Mouse (Mus musculus): ENCODE data around the gene Srgap3. TPM values are rescaled to one million over a fixed set of nuclear protein-coding genes. Genes with fewer than 3 reads are reported as not detected.

The Srgap3 gene
- 2.3 and 3.5 TPM in 2 replicates for polyA plus RNA-seq (2014; fragmentation: Nextera tagmentation; extraction: Ambion mirVana)

GRCm38 (mm10) chr6:112946895-112947436 lies at the start of gene Srgap3:
TSS of gene Srgap3 (minus strand) at chr6:112947266.
- no peaks in the 10 kb centered on the region for H3K27me3 ChIP-seq (replicated peaks; ENCODE audit: control insufficient read depth, insufficient read depth, low read length)
- H3K4me3 ChIP-seq (ENCODE audit: low read depth, low read length) = peak within 1 kb of the TSS; percentile 65
- ATAC-seq (replicated peaks; ENCODE audit: low FRiP score) (peak; percentile 90), DNase-seq (ENCODE audit: low spot score) (peak; percentile 78)
- H3K9ac ChIP-seq (ENCODE audit: low read depth, low read length) = peak within 1 kb of the TSS; percentile 59; the same call in 1 of the 2 replicates
- H3K9me3 ChIP-seq (ENCODE audit: control insufficient read depth, low read length) = no peaks in the 10 kb centered on the region
- peak within 1 kb of the TSS; percentile 94 for H3K4me2 ChIP-seq
- H3K36me3 ChIP-seq (ENCODE audit: control insufficient read depth, insufficient read depth, low read length) = no peaks in the 10 kb centered on the region
- peak within 1 kb of the TSS; percentile 52; the same call in 1 of the 2 replicates for H3K27ac ChIP-seq (ENCODE audit: low read depth, low read length)
- under 1% methylated on average over 31 of the region's 31 CpGs for WGBS
- H3K4me1 ChIP-seq (replicated peaks; ENCODE audit: control insufficient read depth, insufficient read depth, low read length) = peaks cover 14% of the 10 kb centered on the region

GRCm38 (mm10) chr6:112995708-112996107 lies 48.6 kb upstream of the Srgap3 start:
- Histone ChIP-seq H3K27me3 (replicated peaks; ENCODE audit: control insufficient read depth, insufficient read depth, low read length) (no peaks in the 10 kb centered on the region), H3K36me3 (ENCODE audit: control insufficient read depth, insufficient read depth, low read length) (no peaks in the 10 kb centered on the region), H3K4me2 (no peak overlapping the region), H3K4me1 (replicated peaks; ENCODE audit: control insufficient read depth, insufficient read depth, low read length) (no peaks in the 10 kb centered on the region), H3K27ac (ENCODE audit: low read depth, low read length) (no peak overlapping the region), H3K9ac (ENCODE audit: low read depth, low read length) (no peak overlapping the region), H3K9me3 (ENCODE audit: control insufficient read depth, low read length) (no peaks in the 10 kb centered on the region), H3K4me3 (ENCODE audit: low read depth, low read length) (no peak overlapping the region)
- no peak for ATAC-seq (replicated peaks; ENCODE audit: low FRiP score)
- no peak for DNase-seq (ENCODE audit: low spot score)
- 21% methylated on average over 1 of the region's 1 CpGs for WGBS

- H3K27me3 ChIP-seq (replicated peaks; ENCODE audit: control insufficient read depth, insufficient read depth, low read length) = no peaks in the 10 kb centered on the region
- H3K36me3 ChIP-seq (ENCODE audit: control insufficient read depth, insufficient read depth, low read length) = no peaks in the 10 kb centered on the region
- 70% methylated on average over 1 of the region's 1 CpGs for WGBS
- no peaks in the 10 kb centered on the region for H3K4me1 ChIP-seq (replicated peaks; ENCODE audit: control insufficient read depth, insufficient read depth, low read length)
- H3K4me2 ChIP-seq = no peak overlapping the region
- ATAC-seq (replicated peaks; ENCODE audit: low FRiP score) (no peak), DNase-seq (ENCODE audit: low spot score) (no peak)
- no peak overlapping the region for H3K9ac ChIP-seq (ENCODE audit: low read depth, low read length)
- H3K4me3 ChIP-seq (ENCODE audit: low read depth, low read length) = no peak overlapping the region
- no peaks in the 10 kb centered on the region for H3K9me3 ChIP-seq (ENCODE audit: control insufficient read depth, low read length)
- H3K27ac ChIP-seq (ENCODE audit: low read depth, low read length) = no peak overlapping the region
Observed at GRCm38 (mm10) chr6:112990119-112990518, 43.1 kb upstream of the Srgap3 start.

- ATAC-seq (replicated peaks; ENCODE audit: low FRiP score) (no peak), DNase-seq (ENCODE audit: low spot score) (no peak)
- no peaks in the 10 kb centered on the region for H3K4me1 ChIP-seq (replicated peaks; ENCODE audit: control insufficient read depth, insufficient read depth, low read length)
- H3K4me3 ChIP-seq (ENCODE audit: low read depth, low read length) = no peak overlapping the region
- no peak overlapping the region for H3K9ac ChIP-seq (ENCODE audit: low read depth, low read length)
- H3K9me3 ChIP-seq (ENCODE audit: control insufficient read depth, low read length) = no peaks in the 10 kb centered on the region
- no peaks in the 10 kb centered on the region for H3K36me3 ChIP-seq (ENCODE audit: control insufficient read depth, insufficient read depth, low read length)
- 59% methylated on average over 9 of the region's 9 CpGs for WGBS
- no peak overlapping the region for H3K4me2 ChIP-seq
- no peak overlapping the region for H3K27ac ChIP-seq (ENCODE audit: low read depth, low read length)
- H3K27me3 ChIP-seq (replicated peaks; ENCODE audit: control insufficient read depth, insufficient read depth, low read length) = no peaks in the 10 kb centered on the region
Observed at GRCm38 (mm10) chr6:112985362-112986314, 38.6 kb upstream of the Srgap3 start.

GRCm38 (mm10) chr6:112982241-112982640 lies 35.2 kb upstream of the Srgap3 start:
- Histone ChIP-seq H3K4me1 (replicated peaks; ENCODE audit: control insufficient read depth, insufficient read depth, low read length) (no peaks in the 10 kb centered on the region; the same call in 1 of the 2 replicates), H3K4me2 (no peak overlapping the region), H3K27me3 (replicated peaks; ENCODE audit: control insufficient read depth, insufficient read depth, low read length) (no peaks in the 10 kb centered on the region), H3K4me3 (ENCODE audit: low read depth, low read length) (no peak overlapping the region), H3K36me3 (ENCODE audit: control insufficient read depth, insufficient read depth, low read length) (no peaks in the 10 kb centered on the region), H3K9ac (ENCODE audit: low read depth, low read length) (no peak overlapping the region), H3K9me3 (ENCODE audit: control insufficient read depth, low read length) (no peaks in the 10 kb centered on the region), H3K27ac (ENCODE audit: low read depth, low read length) (no peak overlapping the region)
- DNase-seq (ENCODE audit: low spot score) (no peak), ATAC-seq (replicated peaks; ENCODE audit: low FRiP score) (no peak)
- 54% methylated on average over 7 of the region's 7 CpGs for WGBS

- Histone ChIP-seq H3K4me1 (replicated peaks; ENCODE audit: control insufficient read depth, insufficient read depth, low read length) (no peaks in the 10 kb centered on the region; the same call in 1 of the 2 replicates), H3K36me3 (ENCODE audit: control insufficient read depth, insufficient read depth, low read length) (no peaks in the 10 kb centered on the region), H3K4me3 (ENCODE audit: low read depth, low read length) (no peak overlapping the region), H3K27me3 (replicated peaks; ENCODE audit: control insufficient read depth, insufficient read depth, low read length) (no peaks in the 10 kb centered on the region), H3K9ac (ENCODE audit: low read depth, low read length) (no peak overlapping the region), H3K27ac (ENCODE audit: low read depth, low read length) (no peak overlapping the region), H3K4me2 (no peak overlapping the region), H3K9me3 (ENCODE audit: control insufficient read depth, low read length) (no peaks in the 10 kb centered on the region)
- DNase-seq (ENCODE audit: low spot score) = no peak
- WGBS = 82% methylated on average over 3 of the region's 3 CpGs
- ATAC-seq (replicated peaks; ENCODE audit: low FRiP score) = no peak
Observed at GRCm38 (mm10) chr6:112978947-112979346, 31.9 kb upstream of the Srgap3 start.

GRCm38 (mm10) chr6:112977246-112977645 lies 30.2 kb upstream of the Srgap3 start:
- Histone ChIP-seq H3K4me2 (no peak overlapping the region), H3K9me3 (ENCODE audit: control insufficient read depth, low read length) (no peaks in the 10 kb centered on the region), H3K4me1 (replicated peaks; ENCODE audit: control insufficient read depth, insufficient read depth, low read length) (peaks cover 4% of the 10 kb centered on the region), H3K27ac (ENCODE audit: low read depth, low read length) (no peak overlapping the region), H3K4me3 (ENCODE audit: low read depth, low read length) (no peak overlapping the region), H3K9ac (ENCODE audit: low read depth, low read length) (no peak overlapping the region), H3K36me3 (ENCODE audit: control insufficient read depth, insufficient read depth, low read length) (no peaks in the 10 kb centered on the region), H3K27me3 (replicated peaks; ENCODE audit: control insufficient read depth, insufficient read depth, low read length) (no peaks in the 10 kb centered on the region)
- 82% methylated on average over 4 of the region's 4 CpGs for WGBS
- no peak for DNase-seq (ENCODE audit: low spot score)
- ATAC-seq (replicated peaks; ENCODE audit: low FRiP score) = no peak

- no peaks in the 10 kb centered on the region for H3K36me3 ChIP-seq (ENCODE audit: control insufficient read depth, insufficient read depth, low read length)
- H3K4me3 ChIP-seq (ENCODE audit: low read depth, low read length) = no peak overlapping the region
- no peak overlapping the region for H3K27ac ChIP-seq (ENCODE audit: low read depth, low read length)
- no peaks in the 10 kb centered on the region for H3K9me3 ChIP-seq (ENCODE audit: control insufficient read depth, low read length)
- no peaks in the 10 kb centered on the region for H3K27me3 ChIP-seq (replicated peaks; ENCODE audit: control insufficient read depth, insufficient read depth, low read length)
- peaks cover 6% of the 10 kb centered on the region for H3K4me1 ChIP-seq (replicated peaks; ENCODE audit: control insufficient read depth, insufficient read depth, low read length)
- no peak overlapping the region for H3K4me2 ChIP-seq
- DNase-seq (ENCODE audit: low spot score) = no peak
- ATAC-seq (replicated peaks; ENCODE audit: low FRiP score) = no peak
- H3K9ac ChIP-seq (ENCODE audit: low read depth, low read length) = no peak overlapping the region
Observed at GRCm38 (mm10) chr6:112976541-112976940, 29.5 kb upstream of the Srgap3 start.

All from liver, embryonic 11.5 days (tissue).